Mouse (Mus musculus): ENCODE data around the gene Prkce.
"Not testable (repeated sequence)": the region's sequence is repeated elsewhere in the genome, so short reads cannot be mapped to it uniquely, and the experiment has no call there.

The Prkce gene

DNA sequence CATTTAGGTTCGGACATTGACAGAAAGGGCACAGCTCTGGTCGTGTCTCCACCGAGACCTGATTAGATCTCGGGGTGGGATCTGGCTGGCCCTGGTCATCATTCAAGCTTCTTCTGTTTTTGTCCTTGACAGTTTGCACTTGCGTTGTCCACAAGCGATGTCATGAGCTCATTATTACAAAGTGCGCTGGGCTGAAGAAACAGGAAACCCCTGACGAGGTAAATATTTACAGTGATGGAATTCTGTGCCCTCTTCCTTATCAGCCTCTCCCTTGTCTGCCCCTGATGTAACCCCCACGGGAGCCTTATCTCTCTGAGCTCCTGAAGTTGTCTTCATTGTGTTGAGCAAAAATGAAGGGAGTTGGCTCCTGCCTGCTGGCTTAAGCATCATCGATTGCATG, 309.1 kb downstream of the Prkce start:
- DNase-seq (ENCODE audit: low read depth, low spot score), result no peak

DNA sequence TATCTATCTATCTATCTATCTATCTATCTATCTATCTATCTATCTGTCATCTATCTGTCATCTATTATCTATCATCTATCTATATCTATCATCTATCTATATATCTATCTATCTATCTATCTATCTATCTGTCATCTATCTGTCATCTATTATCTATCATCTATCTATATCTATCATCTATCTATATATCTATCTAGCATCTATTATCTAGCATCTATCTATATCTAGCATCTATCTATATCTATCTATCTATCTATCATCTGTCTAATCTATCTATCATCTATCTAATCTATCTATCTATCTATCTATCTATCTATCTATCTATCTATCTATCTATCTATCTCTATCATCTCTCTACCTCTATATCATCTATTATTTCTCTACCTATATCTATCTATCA, 309.8 kb downstream of the Prkce start:
- not testable (repeated sequence) for DNase-seq (ENCODE audit: low read depth, low spot score)

DNA sequence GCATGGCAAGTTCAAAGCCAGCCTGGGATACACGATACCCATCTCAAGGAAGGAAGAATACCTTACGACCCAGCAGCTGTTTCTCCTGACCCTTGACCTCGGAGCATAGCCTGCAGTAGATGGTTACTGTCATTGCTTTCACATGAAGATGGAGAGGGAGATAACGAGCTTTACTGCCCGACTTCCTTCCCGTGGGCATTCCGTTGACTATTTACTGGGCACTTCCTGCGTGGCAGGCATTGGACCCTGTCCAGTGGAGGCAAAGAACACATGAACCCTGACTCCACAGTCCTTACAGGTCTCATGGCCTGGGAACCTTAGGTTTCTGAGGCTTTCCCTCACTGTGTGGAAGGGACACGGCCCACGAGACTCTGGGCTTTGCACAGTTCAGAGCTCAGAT, 311.8 kb downstream of the Prkce start:
- DNase-seq (ENCODE audit: low read depth, low spot score), result no peak

DNA sequence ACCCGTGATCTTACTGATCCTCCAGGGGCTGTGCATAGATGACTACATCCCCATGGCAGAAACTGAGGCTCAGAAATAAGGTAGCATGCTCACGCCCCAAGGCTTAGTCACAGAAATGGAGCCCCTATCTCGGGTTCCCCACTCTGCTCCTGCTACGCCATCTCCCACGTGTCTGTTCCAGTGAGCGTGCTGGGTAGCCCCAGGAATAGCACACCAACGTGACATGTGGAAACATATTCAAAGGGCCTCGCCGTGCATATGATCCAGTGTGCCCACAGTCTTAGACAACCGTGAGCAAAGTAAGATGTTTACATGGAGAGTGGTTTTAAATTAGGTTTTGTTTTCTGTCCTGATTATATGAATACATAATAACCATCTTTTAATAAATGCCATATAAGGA, 315.1 kb downstream of the Prkce start:
- no peak for DNase-seq (ENCODE audit: low read depth, low spot score)

- peak; percentile 52 for DNase-seq (ENCODE audit: low read depth, low spot score)
Observed at GRCm38 (mm10) chr17:86484087-86484737, 316.6 kb downstream of the Prkce start.

DNA sequence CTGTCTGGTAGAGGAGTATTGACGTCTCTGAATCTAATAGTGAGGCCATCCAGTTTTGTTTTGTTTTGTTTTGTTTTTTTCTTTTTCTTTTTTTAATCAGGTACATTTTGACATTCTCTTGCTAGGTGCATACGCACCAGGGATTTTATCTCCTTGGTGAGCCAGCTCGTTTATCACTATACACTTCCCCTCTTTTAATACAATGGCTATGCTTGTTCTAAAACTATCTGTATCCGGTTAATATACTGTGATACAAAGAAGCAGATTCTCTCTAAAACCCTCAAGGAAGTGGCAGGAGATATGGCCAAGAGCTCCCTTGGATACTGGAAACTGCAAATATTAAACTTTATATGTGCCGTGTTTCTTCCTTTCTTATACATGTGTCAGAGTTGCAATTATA, 319.1 kb downstream of the Prkce start:
- DNase-seq (ENCODE audit: low read depth, low spot score), result no peak

DNA sequence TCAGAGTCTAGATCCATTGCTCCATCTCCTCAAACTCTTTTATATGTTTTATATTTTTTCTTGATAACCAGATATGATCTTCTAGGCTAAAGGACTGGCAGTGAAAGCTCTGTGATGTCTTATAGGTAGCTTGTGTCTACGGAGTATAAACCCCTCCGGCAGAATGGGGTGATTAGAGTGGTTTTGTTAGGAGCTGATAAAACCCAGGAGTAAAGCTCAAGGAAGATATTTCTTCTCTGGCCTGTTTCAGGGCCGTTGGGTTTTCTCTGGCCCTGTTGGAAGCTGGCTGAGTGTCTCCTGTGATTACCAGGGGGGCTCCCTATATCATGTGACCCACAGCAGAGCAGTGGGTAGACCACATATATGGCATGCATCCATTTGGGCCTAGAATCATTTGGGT, 319.9 kb downstream of the Prkce start:
- DNase-seq (ENCODE audit: low read depth, low spot score), result no peak

- DNase-seq (ENCODE audit: low read depth, low spot score), result no peak
Observed at GRCm38 (mm10) chr17:86489827-86490226, 322.2 kb downstream of the Prkce start.

GRCm38 (mm10) chr17:86492376-86492775, 324.8 kb downstream of the Prkce start:
- DNase-seq (ENCODE audit: low read depth, low spot score), result no peak

- DNase-seq (ENCODE audit: low read depth, low spot score), result no peak
Observed at GRCm38 (mm10) chr17:86493891-86494420, 326.4 kb downstream of the Prkce start.

GRCm38 (mm10) chr17:86494494-86494893, 326.9 kb downstream of the Prkce start:
- DNase-seq (ENCODE audit: low read depth, low spot score), result no peak

DNA sequence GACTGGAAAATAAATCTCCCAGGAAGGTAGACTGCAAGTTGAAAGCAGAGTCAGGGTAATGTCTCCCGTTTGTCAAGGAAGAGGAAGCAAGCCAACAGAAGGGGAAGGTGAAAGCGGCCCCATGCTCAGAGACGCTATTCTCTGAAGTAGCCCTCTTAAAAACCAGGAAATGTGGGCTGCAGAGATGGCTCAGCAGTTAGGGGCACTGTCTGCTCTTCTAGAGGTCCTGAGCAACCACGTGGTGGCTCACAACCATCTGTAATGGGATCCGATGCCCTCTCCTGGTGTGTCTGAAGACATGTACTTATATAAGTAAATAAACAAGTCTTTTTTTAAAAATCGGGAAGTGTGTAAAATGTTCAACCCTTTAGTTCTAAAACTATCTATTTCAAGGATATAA, 327.3 kb downstream of the Prkce start:
- no peak for DNase-seq (ENCODE audit: low read depth, low spot score)

- DNase-seq (ENCODE audit: low read depth, low spot score), result peak; percentile 74
Observed at GRCm38 (mm10) chr17:86496123-86496771, 328.7 kb downstream of the Prkce start.

DNA sequence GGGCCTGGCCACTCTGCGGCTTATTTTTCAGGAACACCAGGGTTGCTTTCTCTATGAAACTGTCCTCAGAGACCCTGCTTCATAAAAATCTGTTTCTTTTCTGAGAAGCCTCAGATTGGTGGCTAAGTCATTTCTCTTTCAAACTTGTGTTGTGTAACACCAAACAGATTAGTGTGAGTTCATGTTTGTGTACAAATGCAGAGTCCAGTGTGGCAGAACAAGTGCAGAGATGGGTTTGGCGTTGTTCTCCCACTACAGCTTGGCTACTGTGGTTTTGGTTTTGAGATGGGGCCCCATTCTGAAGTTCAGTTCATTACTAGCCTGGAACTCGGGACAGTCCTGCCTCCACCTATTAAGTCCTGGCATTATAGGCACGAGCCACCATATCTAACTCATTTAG, 329.7 kb downstream of the Prkce start:
- DNase-seq (ENCODE audit: low read depth, low spot score), result no peak

DNA sequence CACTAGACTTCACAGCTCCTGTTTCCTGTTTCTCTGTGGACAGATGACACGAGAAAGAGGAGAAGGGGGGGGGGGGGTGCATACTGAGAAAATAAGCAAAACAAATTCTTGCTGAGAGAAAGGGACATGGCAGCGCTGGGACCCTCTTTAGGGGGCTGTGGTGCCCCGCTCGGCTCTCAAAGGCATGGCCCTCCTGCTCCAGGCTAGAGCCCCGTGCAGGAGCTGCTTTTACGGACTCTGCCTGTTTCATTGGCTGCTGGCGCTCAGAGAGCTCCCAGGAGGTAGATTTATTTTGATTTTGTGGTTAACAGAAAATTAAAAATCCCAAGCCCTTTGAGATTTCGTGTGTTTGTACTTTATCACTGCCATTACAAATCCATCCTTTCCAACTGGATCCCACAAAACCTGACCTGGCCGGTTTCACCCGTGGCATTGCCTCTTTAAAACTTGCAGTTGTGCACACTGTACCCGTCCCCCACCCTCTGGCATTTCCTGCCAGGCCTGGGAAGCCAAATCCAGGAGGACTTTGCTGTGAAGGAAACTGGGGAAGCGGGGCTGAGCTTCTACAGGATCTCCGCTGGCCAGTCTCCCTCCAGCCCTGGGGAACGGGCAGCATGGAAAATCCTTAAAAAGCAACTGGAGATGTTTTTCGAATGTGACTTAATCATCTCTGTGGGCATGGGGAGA, 331.9 kb downstream of the Prkce start:
- DNase-seq (ENCODE audit: low read depth, low spot score), result no peak

- DNase-seq (ENCODE audit: low read depth, low spot score), result no peak
Observed at GRCm38 (mm10) chr17:86501393-86501792, 333.8 kb downstream of the Prkce start.

- no peak for DNase-seq (ENCODE audit: low read depth, low spot score)
Observed at GRCm38 (mm10) chr17:86503208-86503897, 335.8 kb downstream of the Prkce start.

- no peak for DNase-seq (ENCODE audit: low read depth, low spot score)
Observed at GRCm38 (mm10) chr17:86505183-86505631, 337.6 kb downstream of the Prkce start, which contains the start of gene Gm10309. TSS of gene Gm10309 (minus strand) at chr17:86505232.

GRCm38 (mm10) chr17:86506881-86507280, 339.3 kb downstream of the Prkce start:
- no peak for DNase-seq (ENCODE audit: low read depth, low spot score)

DNA sequence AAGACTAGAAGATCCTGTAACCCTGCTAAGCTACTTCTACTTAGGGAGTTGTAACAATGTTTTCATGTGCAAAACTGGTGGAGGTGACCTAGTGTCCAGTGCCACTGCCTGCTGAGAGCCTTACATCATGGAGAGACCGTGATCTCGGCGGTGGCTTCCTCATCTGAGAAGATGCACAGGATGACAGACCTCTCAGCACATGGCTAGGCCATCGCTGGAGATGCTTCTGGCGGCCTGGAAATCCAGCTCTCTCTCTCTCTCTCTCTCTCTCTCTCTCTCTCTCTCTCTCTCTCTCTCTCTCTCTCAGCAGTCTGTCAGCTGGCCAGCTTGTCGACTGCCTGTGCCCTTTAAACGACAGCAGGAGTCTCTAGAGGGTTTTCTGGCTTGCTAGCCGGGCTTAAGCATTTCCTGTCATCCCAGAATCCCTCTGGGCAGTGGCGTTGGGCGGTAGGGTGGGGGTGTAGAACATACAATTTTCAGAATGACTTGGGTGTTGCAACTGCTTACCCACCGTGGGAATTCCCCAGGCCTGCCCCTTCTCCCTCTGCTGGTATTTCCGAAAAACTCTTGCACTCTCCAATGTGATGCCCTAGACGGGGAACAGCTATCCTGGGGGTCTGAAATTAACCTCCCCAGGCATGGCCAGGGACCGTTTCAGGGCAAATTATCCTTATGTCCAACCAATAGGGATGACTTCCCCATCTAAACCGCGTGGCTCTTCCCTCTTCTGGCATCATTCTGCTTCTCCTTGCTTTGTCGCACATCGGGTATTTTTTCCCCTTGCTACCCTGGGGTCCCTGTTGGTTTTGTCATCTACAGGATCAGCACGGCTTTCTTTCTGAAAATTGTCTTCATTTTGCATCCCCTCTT, 340.0 kb downstream of the Prkce start:
- DNase-seq (ENCODE audit: low read depth, low spot score), result no peak

DNA sequence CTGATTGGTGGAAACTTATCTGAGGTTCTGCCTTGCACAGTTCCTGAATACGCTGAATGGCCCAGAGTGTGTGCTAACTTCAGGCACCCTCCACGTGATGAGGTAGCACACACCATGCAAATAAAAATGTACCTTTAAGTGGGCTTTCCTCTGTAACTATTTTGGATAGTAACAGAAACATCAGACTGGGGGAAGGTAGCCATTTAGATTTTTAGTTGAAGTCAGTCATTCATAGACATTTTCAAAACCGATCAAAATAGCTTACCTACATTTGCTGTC, 340.6 kb downstream of the Prkce start:
- no peak for DNase-seq (ENCODE audit: low read depth, low spot score)

All from telencephalon, adult 2 months (tissue).